Mouse (Mus musculus) ES-CJ7 (cell line): Measurements from ENCODE around the gene Ttll8.

Experiments
- DNase-seq: peaks from one replicate; pipeline ENCODE4 v3.0.0; 2011; ENCODE audit warnings: low read depth, low spot score

Ttll8 gene

DNA sequence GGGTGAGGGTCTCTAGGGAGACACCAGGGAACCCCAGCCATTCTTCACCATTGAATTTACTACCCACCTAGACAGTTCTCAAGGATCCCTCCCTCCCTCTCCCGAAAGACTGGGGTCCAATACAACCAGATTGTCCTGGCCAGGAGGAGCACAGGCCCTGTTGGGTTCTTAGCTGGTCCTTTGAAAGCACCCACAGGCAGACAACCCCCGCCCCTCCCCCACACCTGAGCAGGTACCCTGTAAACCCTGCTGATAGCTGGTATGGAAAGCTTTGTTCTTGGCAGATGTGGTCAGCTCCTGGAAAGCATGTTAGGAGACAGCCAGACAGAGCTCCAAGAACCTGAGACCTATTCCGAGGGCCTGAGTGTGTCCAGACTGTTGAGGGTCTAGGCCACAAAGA lies 93.4 kb downstream of the Ttll8 start:
- DNase-seq = no peak

DNA sequence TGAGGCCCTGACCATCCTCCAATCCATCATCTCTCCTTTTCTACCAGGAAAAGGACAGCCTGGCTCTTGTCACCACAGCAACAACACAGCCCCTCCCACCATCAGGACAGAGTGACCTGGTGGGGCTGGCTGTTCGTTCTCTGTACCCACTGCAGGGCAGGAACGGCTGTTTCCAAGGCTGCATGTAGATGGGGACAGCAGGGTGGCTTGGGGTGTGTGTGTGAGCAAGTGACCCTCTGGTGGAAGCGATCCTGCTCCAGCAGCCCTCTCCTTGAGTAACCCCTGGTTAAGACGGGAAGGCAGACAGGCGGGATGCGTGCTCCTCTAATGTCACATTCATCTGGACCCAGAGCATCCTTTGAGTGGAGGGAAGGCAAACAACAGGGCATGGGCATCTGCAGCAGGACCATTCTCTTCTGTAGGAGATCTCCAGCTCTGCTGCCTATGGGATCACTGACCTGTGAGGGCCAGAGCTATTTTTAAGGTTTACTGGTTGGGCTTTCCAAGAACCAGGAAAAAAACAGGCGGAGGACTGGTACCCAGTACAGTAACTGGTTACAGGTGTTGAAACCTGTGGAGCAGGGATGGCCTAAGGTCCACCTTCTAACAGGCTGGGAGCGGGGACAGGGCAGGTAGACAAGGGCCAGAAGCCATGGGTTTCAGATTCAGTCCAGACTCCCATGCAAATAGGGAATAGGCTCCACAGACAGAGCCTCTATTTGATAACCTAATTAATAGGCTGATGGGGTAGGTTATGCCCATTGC lies 94.8 kb downstream of the Ttll8 start:
- no peak for DNase-seq

DNA sequence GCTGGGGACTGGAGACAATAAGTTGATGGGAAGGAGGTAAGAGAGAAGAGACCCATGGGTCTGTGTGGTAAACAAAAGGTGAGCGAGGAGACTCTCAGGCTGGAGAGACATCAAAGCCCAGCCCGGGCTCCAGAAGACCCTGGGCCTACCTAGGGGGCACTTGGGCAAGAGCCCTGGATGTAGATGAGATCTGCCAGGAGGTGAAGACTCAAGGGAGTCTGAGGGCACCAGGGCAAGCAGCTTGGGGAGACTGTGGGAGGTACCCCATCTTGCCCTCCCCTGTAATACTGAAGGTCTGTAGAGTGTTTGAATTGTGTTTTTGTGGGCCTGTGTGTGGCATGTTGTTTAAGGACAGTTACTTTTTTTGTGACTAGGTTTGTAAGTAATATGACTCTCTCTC lies 95.5 kb downstream of the Ttll8 start:
- no peak for DNase-seq

DNA sequence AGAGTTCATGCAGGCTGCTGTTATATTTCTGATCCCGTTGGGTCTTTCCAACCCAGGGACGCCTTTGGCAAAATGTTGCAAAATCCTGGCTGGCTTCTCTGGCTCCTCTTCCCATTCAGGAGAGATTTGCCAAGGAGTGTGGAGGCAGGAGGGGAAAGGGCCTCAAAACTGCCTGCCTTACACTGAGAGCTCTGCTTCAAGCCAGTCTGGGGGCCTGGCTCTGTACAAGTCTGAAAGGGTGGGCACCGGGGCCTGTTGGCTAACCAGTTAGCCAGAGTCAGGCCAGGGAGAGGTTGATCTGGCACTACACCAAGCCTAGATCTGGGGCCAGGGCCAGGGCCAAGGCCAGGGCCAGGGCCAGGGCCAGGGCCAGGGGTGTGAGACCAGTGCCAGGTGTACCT lies 96.1 kb downstream of the Ttll8 start:
- no peak for DNase-seq

DNA sequence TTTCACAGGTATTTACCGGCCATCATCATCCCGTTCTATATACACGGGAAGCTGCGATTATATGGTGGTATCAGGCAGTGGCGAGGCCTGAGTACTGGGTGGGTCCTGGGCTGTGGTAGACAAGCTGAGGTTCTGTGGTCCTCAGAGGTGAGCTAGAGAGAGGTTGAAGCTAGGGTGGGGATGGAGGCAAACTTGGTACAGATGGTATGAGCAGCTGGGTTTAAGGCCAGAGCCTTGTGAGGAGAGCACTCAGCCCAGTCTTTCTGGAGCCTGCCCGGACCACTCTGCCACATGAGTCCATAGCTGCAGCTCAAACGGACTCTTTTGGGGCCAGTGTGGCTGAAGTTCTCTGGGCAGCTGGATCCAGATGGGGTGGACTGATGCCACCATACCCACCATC lies 96.9 kb downstream of the Ttll8 start:
- no peak for DNase-seq

- no peak for DNase-seq
Measured at GRCm38 (mm10) chr15:88856613-88857012, 97.6 kb downstream of the Ttll8 start.

GRCm38 (mm10) chr15:88855896-88856417 lies 98.3 kb downstream of the Ttll8 start:
- DNase-seq = no peak

DNA sequence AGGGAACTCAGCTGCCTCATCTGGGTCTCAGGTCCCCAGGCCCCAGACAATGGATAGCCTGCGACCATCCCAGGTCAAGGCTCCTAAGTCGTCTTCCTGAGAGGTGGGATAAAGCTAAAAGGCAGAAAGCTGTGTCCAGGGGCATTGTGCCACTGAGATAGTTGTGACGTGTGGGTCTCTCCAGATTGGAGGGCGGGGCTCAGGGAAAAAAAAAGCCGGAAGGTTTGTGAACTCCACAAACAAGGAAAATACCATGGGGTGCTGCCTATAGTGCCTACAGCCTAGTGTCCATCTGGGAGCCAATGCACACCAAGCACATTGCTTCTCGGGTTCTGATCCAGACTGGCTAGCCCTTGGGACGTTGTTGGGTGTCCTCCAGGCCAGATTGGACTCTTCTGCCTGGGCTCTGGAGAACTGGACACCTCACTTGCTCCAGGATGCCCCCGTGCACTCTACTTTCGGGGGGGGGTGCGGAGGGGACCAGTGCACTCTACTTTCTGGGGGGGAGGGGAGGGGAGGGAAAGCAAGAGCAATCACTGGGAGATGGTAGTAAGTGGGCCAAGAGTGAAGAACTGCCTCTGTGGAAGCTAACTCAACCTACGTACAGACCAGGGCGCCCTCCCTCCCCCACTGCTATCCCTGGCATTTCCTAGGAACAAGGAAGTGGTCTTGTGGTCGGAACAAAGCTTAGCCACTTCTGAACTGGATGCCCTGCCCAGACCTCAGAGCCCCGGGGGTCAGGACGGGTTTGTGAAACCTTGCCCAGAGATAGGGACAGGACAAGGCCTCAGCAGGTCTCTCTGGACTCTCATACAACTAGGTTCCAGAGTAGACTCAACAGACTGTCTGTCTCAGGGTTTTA lies 99.0 kb downstream of the Ttll8 start:
- peak; percentile 47 for DNase-seq

DNA sequence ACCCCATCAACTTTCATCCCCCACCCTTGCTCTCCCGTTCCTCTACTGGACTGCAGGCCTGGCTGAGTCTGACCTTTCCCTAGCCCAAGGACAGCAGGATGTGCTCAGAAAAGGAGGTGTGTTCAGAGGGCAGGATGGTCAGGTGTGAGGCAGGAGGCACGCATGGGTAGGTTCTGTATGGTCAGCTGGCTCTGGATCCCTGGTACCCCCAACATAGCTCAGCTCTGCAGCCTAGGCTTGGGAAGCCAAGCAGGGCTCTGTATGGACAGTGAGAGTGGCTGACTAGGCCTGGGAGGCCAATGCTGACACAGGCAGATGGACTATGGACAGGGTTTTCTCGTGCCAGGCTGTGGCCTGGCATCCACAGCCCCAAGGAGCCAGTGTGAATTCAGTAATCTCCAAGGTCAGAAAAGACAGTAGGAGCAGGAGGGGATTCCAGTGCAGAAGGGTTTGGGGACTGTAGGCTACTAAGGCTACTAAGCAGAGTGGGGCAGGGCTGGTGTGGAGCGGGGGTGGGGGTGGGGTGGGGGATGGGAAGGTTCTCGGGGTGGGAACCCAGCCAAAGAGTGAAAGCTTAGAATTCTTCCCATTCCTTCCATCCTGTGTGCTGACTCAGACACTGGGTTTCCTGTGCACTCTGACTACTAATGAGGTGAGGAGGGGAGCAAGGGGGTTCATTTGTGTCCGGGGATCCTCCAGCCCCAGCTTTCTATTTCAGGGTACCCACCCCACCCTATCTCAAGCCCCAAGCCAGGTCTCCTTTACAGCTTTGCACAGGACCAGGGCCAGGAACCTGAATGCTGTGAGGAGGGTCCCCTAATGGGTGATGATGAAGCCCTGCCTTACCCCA lies 99.9 kb downstream of the Ttll8 start:
- peak; percentile 62 for DNase-seq

DNA sequence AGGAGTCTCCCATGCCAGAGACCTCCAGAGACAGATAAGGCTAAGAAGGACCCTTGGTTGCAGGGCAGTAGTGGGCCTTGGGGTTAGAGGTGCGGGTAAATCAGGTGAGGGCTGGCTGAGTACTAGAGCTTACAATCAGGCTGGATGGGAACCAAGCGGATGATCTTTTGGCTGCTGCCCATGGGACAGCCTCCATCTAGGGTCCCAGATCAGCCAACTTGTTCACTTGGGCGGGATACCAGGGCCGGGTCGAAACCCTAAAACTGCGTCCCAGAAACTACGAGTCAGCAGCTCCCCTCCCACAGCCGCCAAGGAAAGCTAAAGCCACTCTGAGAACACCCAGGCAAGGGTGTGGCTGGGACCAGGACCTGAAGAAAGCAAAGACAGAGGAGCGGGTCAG lies 101.1 kb downstream of the Ttll8 start:
- DNase-seq = no peak

- no peak for DNase-seq
Measured at GRCm38 (mm10) chr15:88851507-88852149, 102.6 kb downstream of the Ttll8 start.

DNA sequence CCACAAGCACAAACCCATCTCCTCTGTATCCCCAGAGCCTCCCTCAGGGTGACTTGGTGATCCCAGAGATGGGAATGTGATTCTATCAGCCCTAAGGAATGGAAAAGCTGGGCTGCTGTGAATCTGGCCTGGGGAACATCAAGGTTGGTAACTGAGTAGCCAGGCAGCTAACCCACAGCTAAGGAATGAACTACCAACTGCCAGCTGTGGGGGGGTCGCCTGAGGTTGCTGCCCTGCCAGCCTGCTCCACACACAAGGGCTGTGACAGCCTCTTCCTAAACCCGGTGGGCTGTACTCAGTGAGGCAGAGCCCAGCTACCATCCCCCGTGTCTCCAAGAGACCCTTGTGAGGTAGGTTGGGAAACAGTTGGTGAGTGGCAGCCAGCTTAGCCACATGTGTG lies 103.1 kb downstream of the Ttll8 start:
- no peak for DNase-seq

- no peak for DNase-seq
Measured at GRCm38 (mm10) chr15:88850146-88850826, 103.9 kb downstream of the Ttll8 start.

DNA sequence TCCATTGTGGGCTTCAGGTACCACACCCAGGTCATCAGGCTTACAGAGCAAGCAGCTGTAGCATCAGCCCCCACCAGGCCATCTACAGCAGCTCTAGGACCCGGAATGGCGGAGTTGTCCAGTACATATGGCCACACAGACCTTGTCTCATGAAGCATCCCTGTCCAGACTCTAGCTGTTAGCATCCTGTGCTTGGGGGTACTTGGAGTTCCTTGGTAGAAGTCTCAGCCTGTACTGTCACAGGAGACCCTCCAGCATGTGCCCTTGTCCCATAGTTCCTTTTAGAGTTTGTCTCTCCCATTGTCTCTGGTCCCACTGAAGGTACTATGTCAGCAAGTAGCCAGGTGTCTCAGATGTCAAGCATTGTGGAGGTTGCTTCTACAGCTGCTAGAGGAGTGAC lies 104.6 kb downstream of the Ttll8 start:
- no peak for DNase-seq

- DNase-seq = no peak
Measured at GRCm38 (mm10) chr15:88848661-88849060, 105.6 kb downstream of the Ttll8 start.

GRCm38 (mm10) chr15:88844966-88845365 lies 109.3 kb downstream of the Ttll8 start:
- no peak for DNase-seq

- DNase-seq = no peak
Measured at GRCm38 (mm10) chr15:88843486-88844097, 110.6 kb downstream of the Ttll8 start.

DNA sequence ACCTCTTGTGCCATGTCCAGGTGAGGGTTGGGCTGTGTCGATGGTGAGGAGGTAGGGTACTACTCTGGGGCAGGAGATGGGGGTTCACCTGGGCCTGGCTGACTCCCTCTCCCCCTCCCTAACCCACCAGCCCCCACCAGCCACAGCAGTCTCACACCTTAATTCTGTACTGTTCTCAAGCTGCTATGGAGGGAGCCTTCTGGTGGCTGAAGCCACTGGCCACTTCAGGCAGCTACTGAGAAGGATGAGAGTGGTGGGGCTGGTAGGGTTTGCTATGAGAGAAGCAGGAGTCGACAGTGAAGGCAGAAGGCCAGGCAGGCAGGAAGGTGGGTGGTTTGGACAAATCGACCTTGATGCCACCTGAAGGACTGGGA lies 111.9 kb downstream of the Ttll8 start:
- no peak for DNase-seq

GRCm38 (mm10) chr15:88841580-88842299 lies 112.5 kb downstream of the Ttll8 start:
- no peak for DNase-seq

- no peak for DNase-seq
Measured at GRCm38 (mm10) chr15:88841160-88841559, 113.1 kb downstream of the Ttll8 start.
